Mouse (Mus musculus): ENCODE data around the gene Slit3. TPM values are rescaled to one million over a fixed set of nuclear protein-coding genes. Genes with fewer than 3 reads are reported as not detected.

Slit3 gene
- total RNA-seq, 2 experiments from 2014 or later = not detected

- ATAC-seq (replicated peaks; ENCODE audit: low FRiP score, low TSS enrichment, poor library complexity, severe bottlenecking) = no peak
Observed at GRCm38 (mm10) chr11:35470853-35471252, 349.8 kb downstream of the Slit3 start.

- ATAC-seq (replicated peaks; ENCODE audit: low FRiP score, low TSS enrichment, poor library complexity, severe bottlenecking) = no peak
Observed at GRCm38 (mm10) chr11:35472842-35473616, 352.0 kb downstream of the Slit3 start.

- no peak for ATAC-seq (replicated peaks; ENCODE audit: low FRiP score, low TSS enrichment, poor library complexity, severe bottlenecking)
Observed at GRCm38 (mm10) chr11:35473617-35473996, 352.6 kb downstream of the Slit3 start.

- no peak for ATAC-seq (replicated peaks; ENCODE audit: low FRiP score, low TSS enrichment, poor library complexity, severe bottlenecking)
Observed at GRCm38 (mm10) chr11:35480146-35480545, 359.1 kb downstream of the Slit3 start.

- ATAC-seq (replicated peaks; ENCODE audit: low FRiP score, low TSS enrichment, poor library complexity, severe bottlenecking) = peak; percentile 90
Observed at GRCm38 (mm10) chr11:35481611-35482363, 360.8 kb downstream of the Slit3 start.

- no peak for ATAC-seq (replicated peaks; ENCODE audit: low FRiP score, low TSS enrichment, poor library complexity, severe bottlenecking)
Observed at GRCm38 (mm10) chr11:35487966-35488365, 366.9 kb downstream of the Slit3 start.

GRCm38 (mm10) chr11:35491701-35492100 lies 370.7 kb downstream of the Slit3 start:
- no peak for ATAC-seq (replicated peaks; ENCODE audit: low FRiP score, low TSS enrichment, poor library complexity, severe bottlenecking)

GRCm38 (mm10) chr11:35496874-35497273 lies 375.9 kb downstream of the Slit3 start:
- ATAC-seq (replicated peaks; ENCODE audit: low FRiP score, low TSS enrichment, poor library complexity, severe bottlenecking) = no peak

- no peak for ATAC-seq (replicated peaks; ENCODE audit: low FRiP score, low TSS enrichment, poor library complexity, severe bottlenecking)
Observed at GRCm38 (mm10) chr11:35497961-35498360, 376.9 kb downstream of the Slit3 start.

GRCm38 (mm10) chr11:35502128-35502527 lies 381.1 kb downstream of the Slit3 start:
- ATAC-seq (replicated peaks; ENCODE audit: low FRiP score, low TSS enrichment, poor library complexity, severe bottlenecking) = no peak

- ATAC-seq (replicated peaks; ENCODE audit: low FRiP score, low TSS enrichment, poor library complexity, severe bottlenecking) = no peak
Observed at GRCm38 (mm10) chr11:35504051-35504450, 383.0 kb downstream of the Slit3 start.

GRCm38 (mm10) chr11:35504916-35505315 lies 383.9 kb downstream of the Slit3 start:
- ATAC-seq (replicated peaks; ENCODE audit: low FRiP score, low TSS enrichment, poor library complexity, severe bottlenecking) = no peak

- ATAC-seq (replicated peaks; ENCODE audit: low FRiP score, low TSS enrichment, poor library complexity, severe bottlenecking) = no peak
Observed at GRCm38 (mm10) chr11:35505316-35505715, 384.3 kb downstream of the Slit3 start.

- no peak for ATAC-seq (replicated peaks; ENCODE audit: low FRiP score, low TSS enrichment, poor library complexity, severe bottlenecking)
Observed at GRCm38 (mm10) chr11:35505817-35506216, 384.8 kb downstream of the Slit3 start.

GRCm38 (mm10) chr11:35507781-35508390 lies 386.9 kb downstream of the Slit3 start:
- no peak for ATAC-seq (replicated peaks; ENCODE audit: low FRiP score, low TSS enrichment, poor library complexity, severe bottlenecking)

GRCm38 (mm10) chr11:35512686-35513085 lies 391.7 kb downstream of the Slit3 start:
- no peak for ATAC-seq (replicated peaks; ENCODE audit: low FRiP score, low TSS enrichment, poor library complexity, severe bottlenecking)

- no peak for ATAC-seq (replicated peaks; ENCODE audit: low FRiP score, low TSS enrichment, poor library complexity, severe bottlenecking)
Observed at GRCm38 (mm10) chr11:35513343-35513742, 392.3 kb downstream of the Slit3 start.

GRCm38 (mm10) chr11:35522802-35523452 lies 401.9 kb downstream of the Slit3 start:
- ATAC-seq (replicated peaks; ENCODE audit: low FRiP score, low TSS enrichment, poor library complexity, severe bottlenecking) = no peak

GRCm38 (mm10) chr11:35523773-35524172 lies 402.7 kb downstream of the Slit3 start:
- ATAC-seq (replicated peaks; ENCODE audit: low FRiP score, low TSS enrichment, poor library complexity, severe bottlenecking) = no peak

GRCm38 (mm10) chr11:35526219-35526762 lies 405.3 kb downstream of the Slit3 start:
- ATAC-seq (replicated peaks; ENCODE audit: low FRiP score, low TSS enrichment, poor library complexity, severe bottlenecking) = no peak

All from megakaryocyte-erythroid progenitor cell, adult 5-6 weeks (primary cell).